Mouse (Mus musculus) erythroblast, embryonic 14.5 days (primary cell): Measurements from ENCODE around the gene Cul7. TPM values are rescaled to one million over a fixed set of nuclear protein-coding genes. Genes with fewer than 3 reads are reported as not detected.

ENCODE experiments used
- H3K27me3 ChIP-seq: 2 replicates; pipeline ENCODE4 v1.6.1; 2012; ENCODE audit warnings: inconsistent platforms; ENCODE audit not compliant: control insufficient read depth
- H3K36me3 ChIP-seq: 2 replicates; pipeline ENCODE4 v1.6.1; 2012; ENCODE audit warnings: mild to moderate bottlenecking, inconsistent platforms; ENCODE audit not compliant: control insufficient read depth
- H3K4me1 ChIP-seq: 2 replicates; pipeline ENCODE4 v1.6.1; 2012; ENCODE audit warnings: inconsistent platforms; ENCODE audit not compliant: control insufficient read depth
- H3K4me3 ChIP-seq: replicated peaks from 2 replicates; pipeline ENCODE3; 2012; ENCODE audit warnings: moderate library complexity, mild to moderate bottlenecking, inconsistent platforms
- H3K9me3 ChIP-seq: 2 replicates; pipeline ENCODE4 v1.6.1; 2012; ENCODE audit warnings: low read length, inconsistent platforms, mixed read lengths; ENCODE audit not compliant: control insufficient read depth
- GATA1 ChIP-seq: IDR thresholded peaks from 2 replicates; pipeline ENCODE4 v1.6.1; 2012; ENCODE audit warnings: low read length, inconsistent platforms, mixed read lengths
- TAL1 ChIP-seq: IDR thresholded peaks from 3 replicates; pipeline ENCODE4 v1.6.1; 2012; ENCODE audit warnings: low read length, inconsistent platforms, mixed read lengths
- polyA plus RNA-seq: library from polyadenylated mRNA; stranded (reverse); fragments of >175 nt; gene quantifications from 2 replicates; pipeline ENCODE4 v1.2.3, GENCODE M21; 2012

The Cul7 gene
- polyA plus RNA-seq, 1 experiment = 1.3 TPM

DNA sequence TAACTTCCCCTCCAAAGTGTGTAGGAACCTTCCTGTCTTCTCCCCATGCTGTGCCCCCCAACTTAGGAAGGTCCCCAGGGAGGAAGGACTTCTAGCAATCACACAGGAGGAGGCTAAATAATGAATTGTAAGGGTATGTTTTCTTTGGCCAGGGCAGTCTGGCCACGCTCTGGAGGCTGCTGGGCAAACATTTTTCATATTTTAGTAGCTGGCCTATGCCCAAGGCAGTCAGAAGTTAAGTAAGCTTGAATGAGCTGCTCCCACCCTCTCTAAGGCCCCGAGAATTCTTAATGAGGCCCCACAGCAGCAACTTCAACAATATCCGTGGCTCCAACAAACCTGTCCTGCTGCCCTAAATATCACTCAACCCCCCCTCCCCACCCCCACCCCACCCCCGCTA, 37.3 kb upstream of the Cul7 start:
- H3K36me3 ChIP-seq = no peaks in the 10 kb centered on the region
- H3K4me1 ChIP-seq = peaks cover 3% of the 10 kb centered on the region
- TF ChIP-seq GATA1 = no peak
- TF ChIP-seq TAL1 = no peak
- no peaks in the 10 kb centered on the region for H3K27me3 ChIP-seq
- H3K9me3 ChIP-seq = no peaks in the 10 kb centered on the region
- H3K4me3 ChIP-seq = no peak overlapping the region

DNA sequence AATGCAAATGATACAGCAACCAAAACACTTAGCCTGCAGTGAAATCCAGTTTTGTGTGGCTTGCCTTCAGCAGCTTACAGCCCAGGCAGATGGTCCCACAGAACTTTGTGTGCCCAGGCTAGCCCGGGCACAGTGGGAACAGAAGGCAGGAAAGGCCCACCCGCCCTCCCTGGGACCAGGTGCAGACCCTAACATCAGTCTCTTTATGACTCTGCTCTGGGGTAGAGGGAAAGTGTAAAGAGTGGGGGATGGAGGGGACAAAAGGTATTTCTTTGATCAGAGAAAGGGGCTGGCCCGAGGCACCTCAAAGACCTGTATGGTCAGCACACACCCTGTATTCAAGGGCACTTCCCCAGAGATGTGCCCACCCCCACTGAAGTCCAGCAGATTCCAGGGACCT, 36.9 kb upstream of the Cul7 start:
- Histone ChIP-seq H3K9me3 (no peaks in the 10 kb centered on the region), H3K4me1 (peaks cover 3% of the 10 kb centered on the region)

DNA sequence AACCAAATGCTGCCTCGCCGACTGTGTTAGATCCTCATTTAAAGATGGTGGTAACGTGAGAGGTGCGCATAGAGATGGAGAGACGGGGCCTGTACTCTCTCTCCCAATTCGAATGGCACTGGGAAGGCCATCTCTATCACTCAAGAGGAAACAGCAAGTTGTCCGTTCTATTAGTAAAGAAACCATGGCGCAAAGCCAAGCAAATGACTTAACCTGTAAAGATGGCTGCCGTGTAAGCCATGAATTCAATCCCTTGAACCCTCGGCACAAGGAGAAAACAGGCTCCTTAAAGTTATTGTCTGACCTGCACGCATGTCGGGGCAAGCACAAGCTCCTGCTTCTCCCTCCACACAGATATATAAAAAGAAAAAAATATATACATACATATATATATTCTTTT, 32.3 kb upstream of the Cul7 start:
- Histone ChIP-seq H3K4me1 (no peaks in the 10 kb centered on the region), H3K36me3 (no peaks in the 10 kb centered on the region), H3K9me3 (no peaks in the 10 kb centered on the region), H3K4me3 (no peak overlapping the region), H3K27me3 (peaks cover 2% of the 10 kb centered on the region; the same call in 1 of the 2 replicates)
- no peak for TF ChIP-seq TAL1
- no peak for TF ChIP-seq GATA1

More for the DNA sequence above, 36.9 kb upstream of the Cul7 start:
- H3K4me3 ChIP-seq = no peak overlapping the region
- TF ChIP-seq GATA1 (no peak), TAL1 (no peak)
- no peaks in the 10 kb centered on the region for H3K27me3 ChIP-seq
- H3K36me3 ChIP-seq = no peaks in the 10 kb centered on the region

DNA sequence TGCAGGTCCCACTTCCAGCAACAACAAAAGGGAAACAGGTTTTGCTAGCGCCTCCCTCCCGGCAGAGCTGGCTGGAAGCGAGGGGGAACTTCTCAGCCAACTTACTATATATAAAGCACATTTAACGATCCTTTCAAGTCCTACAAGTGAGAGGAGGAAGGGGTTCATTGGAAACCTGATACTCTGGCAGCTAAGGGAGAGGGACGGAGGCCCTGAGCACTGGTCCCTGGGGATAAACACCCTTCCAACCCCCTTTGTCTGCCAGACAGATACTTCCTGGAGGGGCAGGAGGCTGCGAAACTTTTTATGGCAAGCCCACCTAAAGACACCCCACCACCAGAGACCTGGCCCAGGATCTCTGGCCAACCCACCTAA, 31.8 kb upstream of the Cul7 start:
- Histone ChIP-seq H3K36me3 (no peaks in the 10 kb centered on the region), H3K4me1 (no peaks in the 10 kb centered on the region), H3K4me3 (no peak overlapping the region), H3K9me3 (no peaks in the 10 kb centered on the region), H3K27me3 (peaks cover 2% of the 10 kb centered on the region; the same call in 1 of the 2 replicates)
- TF ChIP-seq GATA1 (no peak), TAL1 (no peak)

DNA sequence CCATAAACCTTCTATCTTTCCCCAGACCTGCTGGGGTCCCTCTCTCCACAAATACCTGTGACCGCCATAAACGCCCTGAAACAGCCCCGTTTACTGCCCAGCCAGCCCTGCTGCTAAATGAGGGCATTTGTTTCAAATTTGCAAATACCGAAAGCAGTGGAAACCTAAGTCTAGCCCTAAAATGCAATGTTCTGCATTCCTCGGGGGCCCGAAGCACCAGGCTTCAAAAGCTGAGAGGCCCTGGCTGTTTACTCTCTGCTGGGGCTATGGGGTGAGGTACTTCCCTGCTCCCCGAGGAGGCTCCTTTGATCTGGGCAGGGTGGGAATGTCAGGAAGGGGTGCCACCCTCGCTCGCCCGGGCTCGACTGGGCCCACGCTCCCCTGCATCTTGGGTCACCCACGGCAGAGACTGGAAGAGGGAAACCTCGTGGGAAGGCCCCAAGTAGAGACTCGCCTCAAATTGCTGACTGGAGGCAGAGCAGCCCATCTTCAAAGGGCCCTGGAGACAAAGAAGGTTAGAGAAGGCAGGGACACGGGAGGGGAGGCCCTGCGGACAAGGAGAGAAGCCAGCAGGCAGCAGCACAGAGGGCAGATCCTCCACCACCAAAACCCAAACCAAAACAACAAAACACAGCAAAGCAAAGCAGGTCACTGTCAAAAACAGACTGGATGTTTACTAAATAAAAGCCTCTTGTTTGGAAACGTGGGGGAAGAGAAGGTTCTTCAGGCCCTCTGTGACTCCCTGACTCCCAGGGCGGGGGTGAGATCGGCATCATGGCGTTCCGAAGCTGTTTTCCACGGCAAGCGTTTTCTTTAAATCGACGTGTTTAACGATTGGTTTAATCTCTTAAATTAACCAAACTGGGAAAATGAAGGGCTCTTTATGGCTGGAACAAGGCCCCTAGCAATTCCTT, 31.1 kb upstream of the Cul7 start:
- H3K36me3 ChIP-seq = no peaks in the 10 kb centered on the region
- H3K9me3 ChIP-seq = no peaks in the 10 kb centered on the region
- H3K4me3 ChIP-seq = no peak overlapping the region
- H3K27me3 ChIP-seq = peaks cover 3% of the 10 kb centered on the region; the same call in 1 of the 2 replicates
- TF ChIP-seq GATA1 (no peak), TAL1 (no peak)
- H3K4me1 ChIP-seq = no peaks in the 10 kb centered on the region; the same call in 1 of the 2 replicates

DNA sequence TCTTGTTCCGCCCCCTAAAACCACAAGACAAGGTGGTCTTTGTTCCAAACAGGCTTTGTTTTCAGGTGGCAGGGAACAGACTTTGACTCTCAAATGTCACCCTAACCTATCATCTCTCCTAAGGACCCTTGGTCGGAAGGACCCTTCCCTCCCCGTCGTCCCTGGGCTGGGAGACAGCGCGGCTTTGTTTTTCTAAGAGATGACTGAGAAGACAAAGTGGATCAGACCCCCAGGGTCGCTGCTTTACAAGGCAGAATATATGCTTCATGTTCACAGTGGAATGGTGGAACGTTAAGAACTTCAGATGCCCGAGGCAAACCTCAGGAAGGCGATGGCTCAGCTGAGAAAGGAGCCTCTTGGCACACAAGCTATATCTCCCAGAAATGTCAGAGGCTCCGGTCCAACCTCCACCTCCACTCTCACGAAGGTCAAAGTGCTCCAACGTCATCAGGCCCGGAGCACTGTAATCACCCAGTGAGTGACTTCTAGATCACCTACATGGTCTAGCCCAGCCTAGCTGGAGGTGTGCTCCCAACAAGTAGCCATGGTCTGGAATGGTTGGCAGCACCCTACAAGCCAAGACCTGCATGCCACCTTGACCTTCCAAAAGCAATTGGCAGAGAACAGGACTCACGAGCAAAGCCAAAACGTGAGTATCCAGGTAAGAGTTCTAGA, 30.3 kb upstream of the Cul7 start:
- Histone ChIP-seq H3K9me3 (no peaks in the 10 kb centered on the region), H3K4me3 (no peak overlapping the region), H3K4me1 (no peaks in the 10 kb centered on the region; the same call in 1 of the 2 replicates), H3K36me3 (no peaks in the 10 kb centered on the region), H3K27me3 (peaks cover 8% of the 10 kb centered on the region; the same call in 1 of the 2 replicates)
- no peak for TF ChIP-seq GATA1
- no peak for TF ChIP-seq TAL1

DNA sequence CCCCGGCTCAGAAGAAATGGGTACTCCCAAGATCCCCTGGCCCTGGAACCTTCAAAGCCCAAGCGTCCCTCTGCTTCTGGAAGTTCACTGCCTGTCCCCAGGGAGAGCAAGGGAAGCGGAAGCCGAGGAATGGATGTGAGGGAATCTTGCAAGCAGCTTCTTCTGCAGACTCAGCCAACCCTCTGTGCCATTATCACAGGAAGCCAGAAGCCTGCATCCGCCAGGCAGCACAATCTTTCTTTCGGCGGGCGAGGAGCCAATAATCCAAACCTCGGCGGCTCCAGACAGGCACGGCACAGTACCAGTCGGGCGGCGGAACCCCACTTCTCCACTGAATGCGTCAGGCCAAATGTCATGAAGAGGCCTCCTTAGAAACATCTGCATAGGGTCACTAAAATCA, 28.8 kb upstream of the Cul7 start:
- TF ChIP-seq GATA1 = no peak
- no peak for TF ChIP-seq TAL1
- H3K27me3 ChIP-seq = peaks cover 10% of the 10 kb centered on the region
- H3K9me3 ChIP-seq = no peaks in the 10 kb centered on the region
- H3K4me1 ChIP-seq = no peaks in the 10 kb centered on the region; the same call in 1 of the 2 replicates
- H3K4me3 ChIP-seq = no peak overlapping the region
- no peaks in the 10 kb centered on the region for H3K36me3 ChIP-seq

DNA sequence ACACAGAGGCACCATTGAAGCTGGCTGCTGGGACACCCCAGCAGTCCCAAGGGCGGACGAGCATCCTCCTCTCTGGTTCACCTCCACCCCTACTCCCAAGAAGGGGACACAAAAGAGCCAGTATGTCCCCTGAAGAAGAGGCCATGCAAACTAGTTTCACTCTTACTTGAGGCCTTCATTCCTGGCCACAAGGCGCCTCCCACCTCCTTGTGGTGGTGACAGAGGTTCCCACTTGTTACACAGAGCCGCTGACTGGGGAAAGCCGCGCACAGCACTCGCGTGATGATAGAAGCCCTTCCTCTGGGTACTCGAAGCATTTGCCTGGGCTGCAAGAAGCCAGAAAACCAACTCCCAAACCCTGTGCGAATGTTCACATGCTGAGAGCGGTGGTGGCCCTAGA, 27.9 kb upstream of the Cul7 start:
- H3K27me3 ChIP-seq = peaks cover 16% of the 10 kb centered on the region
- no peaks in the 10 kb centered on the region; the same call in 1 of the 2 replicates for H3K4me1 ChIP-seq
- H3K9me3 ChIP-seq = no peaks in the 10 kb centered on the region
- H3K4me3 ChIP-seq = no peak overlapping the region
- no peaks in the 10 kb centered on the region for H3K36me3 ChIP-seq
- TF ChIP-seq TAL1 (no peak), GATA1 (no peak)
